Mouse (Mus musculus): ENCODE results near the gene Olfr1112.
"Not testable (repeated sequence)": the region's sequence is repeated elsewhere in the genome, so short reads cannot be mapped to it uniquely, and the experiment has no call there.

Gene Olfr1112

GRCm38 (mm10) chr2:87187498-87187897, at the start of gene Olfr1112:
Olfr1112 (plus strand) TSS chr2:87187798.
- DNase-seq, result no peak

DNA sequence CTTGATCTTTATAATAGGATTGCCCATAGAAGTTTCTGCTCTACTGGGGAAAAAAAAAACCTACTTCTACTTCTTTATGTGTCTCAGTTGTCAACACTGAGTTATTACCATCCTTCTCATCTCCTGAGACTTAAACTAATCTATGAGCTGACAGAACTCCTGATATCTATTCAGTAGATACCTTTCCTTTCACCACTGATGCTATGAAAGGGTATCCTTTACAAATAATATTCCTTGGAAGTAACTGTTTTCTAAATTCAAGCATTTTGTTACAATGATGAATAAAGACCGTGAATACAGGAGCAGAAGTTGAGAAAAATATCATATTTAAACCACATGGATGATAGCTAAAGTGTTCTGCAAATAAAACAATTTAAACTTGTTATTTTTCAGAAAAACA, 47.4 kb upstream of the Olfr1112 start, which contains the start of gene Olfr1110:
Gene Olfr1110 (minus strand): TSS at position 101 of the 400 bp plus-strand sequence.
- DNase-seq, result no peak

DNA sequence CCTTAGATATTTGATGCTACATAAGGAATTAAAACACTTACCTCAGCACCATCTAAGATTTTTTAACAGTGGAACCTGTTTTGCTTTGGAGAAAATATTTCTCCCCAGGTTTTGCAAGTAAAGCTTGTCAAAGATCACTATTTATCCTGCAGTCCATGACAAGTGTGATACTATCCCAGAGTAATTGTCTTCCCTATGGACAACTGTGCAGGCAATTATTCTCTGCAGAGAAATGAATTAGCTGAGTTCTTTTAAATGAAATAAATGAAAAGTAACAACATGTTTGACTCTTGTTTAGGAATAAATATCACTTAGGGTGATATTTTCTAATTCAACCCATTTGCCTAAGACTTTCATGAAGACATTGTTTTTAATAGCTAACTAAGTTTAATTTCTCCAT, 35.1 kb upstream of the Olfr1112 start, which contains the start of gene Olfr1111:
Gene Olfr1111 (minus strand): TSS at position 101 of the 400 bp plus-strand sequence.
- no peak for DNase-seq

GRCm38 (mm10) chr2:87167731-87168130, 19.9 kb upstream of the Olfr1112 start:
- not testable (repeated sequence) for DNase-seq

GRCm38 (mm10) chr2:87208670-87209069, 21.1 kb downstream of the Olfr1112 start, which contains the start of gene Olfr1113:
Olfr1113 (plus strand) TSS chr2:87208970.
- no peak for DNase-seq
